Mouse (Mus musculus) lung, postnatal 0 days (tissue): ENCODE measurements around the gene C130050O18Rik.

Source experiments
- CTCF ChIP-seq: IDR thresholded peaks from 2 replicates; pipeline ENCODE4 v1.5.1; 2016; ENCODE audit warnings: antibody characterized with exemption, mild to moderate bottlenecking
- EP300 ChIP-seq: IDR thresholded peaks from 2 replicates; pipeline ENCODE4 v1.6.1; 2016; ENCODE audit warnings: antibody characterized with exemption, mild to moderate bottlenecking, control low read depth

- TF ChIP-seq CTCF (no peak), EP300 (no peak)
Observed at GRCm38 (mm10) chr5:139442962-139443361, 37.9 kb downstream of the C130050O18Rik start.
